Mouse (Mus musculus) MEL (cell line): ENCODE measurements around the gene Gtf2ird1. TPM values are rescaled to one million over a fixed set of nuclear protein-coding genes. Genes with fewer than 3 reads are reported as not detected.

Experiments
- DNase-seq: peaks from one replicate; pipeline ENCODE4 v3.0.0; 2011; ENCODE audit warnings: low read depth, low spot score
- H3K27ac ChIP-seq: 2 replicates; pipeline ENCODE4 v1.5.1; 2012; ENCODE audit warnings: low read depth, mild to moderate bottlenecking, control low read depth, low read length, moderate library complexity; ENCODE audit not compliant: control insufficient read depth
- H3K27me3 ChIP-seq, 2 experiments: fragments of 150-350 bp in 1 of 2; sonication (generic) in 1 of 2; 2 replicates each; pipeline ENCODE4 v1.6.1; 2012; ENCODE audit warnings: low read length in 2 of 2, mild to moderate bottlenecking in 2 of 2, improper control_type of control experiment in 1 of 2, moderate library complexity in 1 of 2; ENCODE audit not compliant: insufficient read depth in 2 of 2, control insufficient read depth in 1 of 2
- H3K36me3 ChIP-seq, 2 experiments: 2 replicates each; pipeline ENCODE4 v1.6.1; 2012 to 2014; ENCODE audit warnings: low read length in 2 of 2, improper control_type of control experiment in 1 of 2, inconsistent platforms in 1 of 2, mild to moderate bottlenecking in 1 of 2; ENCODE audit not compliant: insufficient read depth in 2 of 2, control insufficient read depth in 1 of 2
- H3K4me1 ChIP-seq, 2 experiments: fragments of 150-350 bp in 1 of 2; sonication (generic) in 1 of 2; 2 replicates each; pipeline ENCODE4 v1.6.1; 2012; ENCODE audit warnings: low read length in 2 of 2, improper control_type of control experiment in 1 of 2, mild to moderate bottlenecking in 1 of 2; ENCODE audit not compliant: insufficient read depth in 2 of 2, control insufficient read depth in 1 of 2
- H3K4me3 ChIP-seq, 2 experiments: fragments of 150-350 bp in 1 of 2; sonication (generic) in 1 of 2; 2 replicates each; pipeline ENCODE4 v1.5.1; 2012; ENCODE audit warnings: low read depth in 2 of 2, low read length in 2 of 2, mild to moderate bottlenecking in 2 of 2, moderate library complexity in 2 of 2, control low read depth in 1 of 2, improper control_type of control experiment in 1 of 2; ENCODE audit not compliant: control insufficient read depth in 1 of 2, insufficient read depth in 1 of 2
- H3K79me2 ChIP-seq: 2 replicates; pipeline ENCODE4 v1.6.1; 2012; ENCODE audit warnings: mild to moderate bottlenecking, low read length, moderate library complexity; ENCODE audit not compliant: control insufficient read depth, poor library complexity, insufficient read depth
- H3K9ac ChIP-seq: 2 replicates; pipeline ENCODE4 v1.6.1; 2012; ENCODE audit warnings: low read depth, mild to moderate bottlenecking, control low read depth, low read length, moderate library complexity; ENCODE audit not compliant: control insufficient read depth, poor library complexity, severe bottlenecking
- H3K9me3 ChIP-seq: fragments of 150-350 bp; sonication (generic); replicated peaks from 2 replicates; pipeline ENCODE4 v1.6.1; 2012; ENCODE audit warnings: mild to moderate bottlenecking, low read length, improper control_type of control experiment, moderate library complexity; ENCODE audit not compliant: insufficient read depth
- CHD1 ChIP-seq: IDR thresholded peaks from 2 replicates; pipeline ENCODE4 v1.6.1; 2012; ENCODE audit warnings: low read depth, mild to moderate bottlenecking, inconsistent platforms, low read length, improper control_type of control experiment
- CHD2 ChIP-seq: IDR thresholded peaks from 2 replicates; pipeline ENCODE4 v1.6.1; 2011; ENCODE audit warnings: low read length, improper control_type of control experiment
- CTCF ChIP-seq, 3 experiments: IDR thresholded peaks in 2 of 3; conservative IDR thresholded peaks in 1 of 3; 2 replicates each; pipeline ENCODE4 v1.5.1; 2011 to 2012; ENCODE audit warnings: low read length in 3 of 3, low read depth in 2 of 3, mild to moderate bottlenecking in 2 of 3, improper control_type of control experiment in 1 of 3, inconsistent platforms in 1 of 3, mixed read lengths in 1 of 3, moderate library complexity in 1 of 3; ENCODE audit not compliant: control insufficient read depth in 1 of 3, insufficient read depth in 1 of 3, poor library complexity in 1 of 3, severe bottlenecking in 1 of 3
- E2F4 ChIP-seq: IDR thresholded peaks from 2 replicates; pipeline ENCODE4 v1.6.1; 2011; ENCODE audit warnings: low read depth, low read length, improper control_type of control experiment, borderline replicate concordance
- EP300 ChIP-seq, 2 experiments: IDR thresholded peaks; 2 replicates each; pipeline ENCODE4 v1.6.1; 2011; ENCODE audit warnings: improper control_type of control experiment in 2 of 2, low read length in 2 of 2, low read depth in 1 of 2, mild to moderate bottlenecking in 1 of 2
- GABPA ChIP-seq: IDR thresholded peaks from 2 replicates; pipeline ENCODE4 v1.6.1; 2012; ENCODE audit warnings: low read depth, mild to moderate bottlenecking, inconsistent platforms, low read length, improper control_type of control experiment, moderate library complexity
- HCFC1 ChIP-seq: IDR thresholded peaks from 2 replicates; pipeline ENCODE4 v1.6.1; 2012; ENCODE audit warnings: low read depth, mild to moderate bottlenecking, inconsistent platforms, low read length, improper control_type of control experiment, moderate library complexity
- KAT2A ChIP-seq: conservative IDR thresholded peaks from 2 replicates; pipeline ENCODE4 v1.6.1; 2012; ENCODE audit warnings: low read depth, low read length, improper control_type of control experiment, inconsistent platforms
- MAFK ChIP-seq: IDR thresholded peaks from 2 replicates; pipeline ENCODE4 v1.6.1; 2011; ENCODE audit warnings: low read depth, mild to moderate bottlenecking, low read length, improper control_type of control experiment, borderline replicate concordance
- MAX ChIP-seq: IDR thresholded peaks from 2 replicates; pipeline ENCODE4 v1.6.1; 2011; ENCODE audit warnings: low read length, improper control_type of control experiment
- MAZ ChIP-seq: IDR thresholded peaks from 2 replicates; pipeline ENCODE4 v1.6.1; 2012; ENCODE audit warnings: low read depth, mild to moderate bottlenecking, inconsistent platforms, low read length, improper control_type of control experiment
- MXI1 ChIP-seq: IDR thresholded peaks from 2 replicates; pipeline ENCODE4 v1.6.1; 2011; ENCODE audit warnings: mild to moderate bottlenecking, low read depth, low read length, improper control_type of control experiment
- MYB ChIP-seq: IDR thresholded peaks from 2 replicates; pipeline ENCODE4 v1.6.1; 2011; ENCODE audit warnings: mild to moderate bottlenecking, low read depth, low read length, improper control_type of control experiment
- MYC ChIP-seq: IDR thresholded peaks from 2 replicates; pipeline ENCODE4 v1.6.1; 2011; ENCODE audit warnings: low read depth, mild to moderate bottlenecking, low read length, improper control_type of control experiment, moderate library complexity
- NELFE ChIP-seq: IDR thresholded peaks from 2 replicates; pipeline ENCODE4 v1.6.1; 2011; ENCODE audit warnings: low read depth, low read length, improper control_type of control experiment
- NRF1 ChIP-seq: IDR thresholded peaks from 2 replicates; pipeline ENCODE4 v1.6.1; 2014; ENCODE audit warnings: low read depth, mild to moderate bottlenecking, inconsistent platforms, low read length, improper control_type of control experiment, moderate library complexity; ENCODE audit not compliant: poor library complexity, insufficient read depth, severe bottlenecking
- POLR2AphosphoS2 ChIP-seq: IDR thresholded peaks from 2 replicates; pipeline ENCODE4 v1.6.1; 2011; ENCODE audit warnings: low read length, improper control_type of control experiment
- POLR2AphosphoS5 ChIP-seq: IDR thresholded peaks from 2 replicates; pipeline ENCODE4 v1.6.1; 2012; ENCODE audit warnings: low read depth, borderline replicate concordance, mild to moderate bottlenecking, inconsistent platforms, low read length, moderate library complexity, mixed read lengths
- RCOR1 ChIP-seq: IDR thresholded peaks from 2 replicates; pipeline ENCODE4 v1.6.1; 2012; ENCODE audit warnings: low read depth, mild to moderate bottlenecking, inconsistent platforms, low read length, improper control_type of control experiment
- SIN3A ChIP-seq: IDR thresholded peaks from 2 replicates; pipeline ENCODE4 v1.6.1; 2012; ENCODE audit warnings: low read length, improper control_type of control experiment, inconsistent platforms
- SMC3 ChIP-seq: IDR thresholded peaks from 2 replicates; pipeline ENCODE4 v1.6.1; 2011; ENCODE audit warnings: low read depth, low read length, improper control_type of control experiment
- TAL1 ChIP-seq: IDR thresholded peaks from 2 replicates; pipeline ENCODE4 v1.6.1; 2012; ENCODE audit warnings: mild to moderate bottlenecking, inconsistent platforms, low read length, moderate library complexity, mixed read lengths
- TBP ChIP-seq: IDR thresholded peaks from 2 replicates; pipeline ENCODE4 v1.8.0; 2011; ENCODE audit warnings: low read depth, low read length, improper control_type of control experiment
- TCF12 ChIP-seq: IDR thresholded peaks from 2 replicates; pipeline ENCODE4 v1.6.1; 2014; ENCODE audit warnings: low read depth, mild to moderate bottlenecking, inconsistent platforms, low read length, improper control_type of control experiment, moderate library complexity
- USF1 ChIP-seq: IDR thresholded peaks from 2 replicates; pipeline ENCODE4 v1.6.1; 2014; ENCODE audit warnings: low read depth, mild to moderate bottlenecking, inconsistent platforms, low read length, improper control_type of control experiment, moderate library complexity
- USF2 ChIP-seq, 2 experiments: IDR thresholded peaks; 2 replicates each; pipeline ENCODE4 v1.6.1; 2011 to 2012; ENCODE audit warnings: improper control_type of control experiment in 2 of 2, low read length in 2 of 2, borderline replicate concordance in 1 of 2, inconsistent platforms in 1 of 2, low read depth in 1 of 2, mild to moderate bottlenecking in 1 of 2; ENCODE audit not compliant: insufficient read depth in 1 of 2
- ZC3H11A ChIP-seq: IDR thresholded peaks from 2 replicates; pipeline ENCODE4 v1.6.1; 2012; ENCODE audit warnings: low read depth, mild to moderate bottlenecking, inconsistent platforms, low read length, improper control_type of control experiment
- ZMIZ1 ChIP-seq: IDR thresholded peaks from 2 replicates; pipeline ENCODE4 v1.6.1; 2012; ENCODE audit warnings: low read depth, mild to moderate bottlenecking, inconsistent platforms, low read length, improper control_type of control experiment, moderate library complexity
- polyA plus RNA-seq, 2 experiments: library from polyadenylated mRNA; stranded (reverse) in 1 of 2; unstranded in 1 of 2; fragments of >175 nt in 1 of 2; fragments of >200 nt in 1 of 2; gene quantifications; 2 replicates each; pipeline versions ENCODE4 v1.2.1 to v1.2.4; 2012; ENCODE audit warnings: low replicate concordance in 2 of 2, low read depth in 1 of 2; ENCODE audit not compliant: insufficient read length in 2 of 2, insufficient read depth in 1 of 2, missing spikeins in 1 of 2
- total RNA-seq: library from RNA; depleted of rRNA; stranded (reverse); fragments of 300-350 nt; gene quantifications from 2 replicates; pipeline ENCODE4 v1.2.3, GENCODE M21; 2012

Gene Gtf2ird1
- total and polyA plus RNA-seq, 3 experiments: 15.2 to 54.7 TPM; not detected in 1

DNA sequence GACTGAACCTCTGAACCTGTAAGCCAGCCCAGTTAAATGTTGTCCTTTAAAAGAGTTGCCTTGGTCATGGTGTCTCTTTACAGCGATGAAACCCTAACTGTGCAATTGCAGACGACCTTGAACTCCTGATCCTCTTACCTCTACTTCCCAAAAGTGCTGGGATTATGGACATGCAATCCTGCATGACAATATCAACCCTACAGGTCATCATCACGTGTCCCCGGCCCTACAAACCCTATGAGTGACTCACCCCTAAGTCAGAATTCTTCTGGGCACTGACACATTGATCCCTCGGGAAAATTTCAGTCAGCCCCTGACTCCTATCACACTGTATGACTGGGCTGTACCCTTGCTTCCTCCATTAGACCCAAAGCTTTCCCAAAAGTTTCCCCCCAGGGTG is 48.4 kb downstream of the Gtf2ird1 start:
- Histone ChIP-seq H3K4me1 (0 out of 4 replicates have a peak, but pooled peaks cover 0 to 2% of the 10 kb centered on the region in 2 experiments), H3K27me3 (no peaks in the 10 kb centered on the region), H3K27ac (no peak overlapping the region), H3K4me3 (no peak overlapping the region), H3K79me2 (no peaks in the 10 kb centered on the region), H3K9ac (no peak overlapping the region), H3K9me3 (no peaks in the 10 kb centered on the region), H3K36me3 (peaks cover 0 to 4% of the 10 kb centered on the region in 2 experiments; a peak in 3 of 4 replicates)
- TF ChIP-seq USF1: no peak
- no peak for TF ChIP-seq CTCF (IDR thresholded peaks at IDR 0.05 in 2 of 3, conservative IDR thresholded peaks at IDR 0.05 in 1 of 3; ENCODE audit: control insufficient read depth in 1 of 3, insufficient read depth in 1 of 3, low read depth in 2 of 3, low read length in 3 of 3, poor library complexity in 1 of 3, severe bottlenecking in 1 of 3)
- no peak for TF ChIP-seq ZMIZ1
- no peak for TF ChIP-seq E2F4
- TF ChIP-seq ZC3H11A: no peak
- TF ChIP-seq POLR2AphosphoS5: no peak
- no peak for TF ChIP-seq MXI1
- no peak for TF ChIP-seq MAZ
- no peak for TF ChIP-seq KAT2A
- TF ChIP-seq TBP: no peak
- TF ChIP-seq TAL1: no peak
- TF ChIP-seq MYB: no peak
- TF ChIP-seq CHD2: no peak
- no peak for TF ChIP-seq MAX
- no peak for TF ChIP-seq TCF12
- no peak for TF ChIP-seq USF2 (IDR thresholded peaks at IDR 0.05; ENCODE audit: borderline replicate concordance in 1 of 2, insufficient read depth in 1 of 2, low read depth in 1 of 2, low read length in 2 of 2)
- TF ChIP-seq RCOR1: no peak
- no peak for TF ChIP-seq SIN3A
- TF ChIP-seq EP300 (IDR thresholded peaks at IDR 0.05; ENCODE audit: low read depth in 1 of 2, low read length in 2 of 2): no peak
- no peak for TF ChIP-seq GABPA
- no peak for DNase-seq

DNA sequence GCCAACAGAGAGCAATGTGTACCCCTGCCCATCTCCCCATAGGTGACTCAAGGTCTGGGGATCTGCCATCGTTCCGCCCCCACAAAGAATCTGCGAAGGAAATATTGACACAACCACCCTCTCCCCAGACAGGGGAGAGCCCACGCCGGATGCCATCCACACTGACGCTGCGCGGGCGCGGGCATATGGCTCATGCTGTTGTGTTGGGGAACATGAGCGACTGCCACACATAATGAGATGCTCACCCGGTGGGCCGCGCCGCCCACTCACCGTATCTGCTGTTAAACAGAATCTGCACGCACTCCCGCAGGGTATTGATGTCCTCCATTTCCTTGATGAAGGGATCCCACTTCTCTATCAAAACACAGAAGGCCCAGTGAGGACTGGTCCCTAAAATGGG is 54.7 kb downstream of the Gtf2ird1 start:
- TF ChIP-seq CHD2 (no peak), SMC3 (no peak), EP300 (IDR thresholded peaks at IDR 0.05; ENCODE audit: low read depth in 1 of 2, low read length in 2 of 2) (no peak), CHD1 (no peak), ZMIZ1 (no peak), SIN3A (no peak), MYC (no peak), USF1 (no peak), MAX (no peak), HCFC1 (no peak), POLR2AphosphoS2 (no peak), TBP (no peak), E2F4 (no peak), MAFK (no peak), NRF1 (no peak), POLR2AphosphoS5 (no peak), NELFE (no peak), MAZ (no peak), USF2 (IDR thresholded peaks at IDR 0.05; ENCODE audit: borderline replicate concordance in 1 of 2, insufficient read depth in 1 of 2, low read depth in 1 of 2, low read length in 2 of 2) (no peak)
- no peaks in the 10 kb centered on the region for H3K27me3 ChIP-seq
- H3K36me3 ChIP-seq: no peaks in the 10 kb centered on the region; a peak in 1 of 4 replicates
- no peaks in the 10 kb centered on the region for H3K9me3 ChIP-seq
- no peaks in the 10 kb centered on the region for H3K79me2 ChIP-seq
- H3K4me1 ChIP-seq: no peaks in the 10 kb centered on the region
- no peak overlapping the region for H3K27ac ChIP-seq
- H3K9ac ChIP-seq: no peak overlapping the region
- no peak for DNase-seq
- no peak overlapping the region for H3K4me3 ChIP-seq
